Mouse (Mus musculus): ENCODE measurements around the gene Fdx1. TPM values are rescaled to one million over a fixed set of nuclear protein-coding genes. Genes with fewer than 3 reads are reported as not detected.

The Fdx1 gene
- polyA plus RNA-seq, 1 experiment from 2014 or later = 38.9 TPM

DNA sequence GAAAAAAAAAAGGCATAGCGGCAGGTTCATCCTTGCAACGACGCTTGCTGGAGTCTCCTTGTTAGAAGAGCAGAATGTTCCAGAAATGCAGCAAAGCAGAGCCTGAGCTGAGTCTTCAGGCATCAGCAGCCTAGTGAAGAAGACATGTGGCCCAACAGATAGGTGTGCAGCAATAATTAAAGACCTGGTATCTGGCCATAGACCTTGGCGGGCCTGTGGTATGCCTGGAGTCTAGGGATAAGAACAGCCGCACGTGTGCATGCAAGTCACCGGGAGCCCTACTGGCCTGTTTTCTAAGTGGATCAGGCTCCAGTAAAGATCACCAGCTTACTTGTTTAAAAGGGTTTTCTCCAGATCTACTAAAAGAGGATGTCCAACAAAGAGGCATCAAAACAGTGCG is 36.7 kb downstream of the Fdx1 start:
- Histone ChIP-seq H3K4me2 (no peak overlapping the region), H3K27ac (replicated peaks) (no peak overlapping the region), H3K4me1 (replicated peaks) (peaks cover 12% of the 10 kb centered on the region), H3K4me3 (no peak overlapping the region), H3K9ac (no peak overlapping the region), H3K27me3 (no peaks in the 10 kb centered on the region), H3K9me3 (no peaks in the 10 kb centered on the region), H3K36me3 (no peaks in the 10 kb centered on the region)
- no peak for ATAC-seq (ENCODE audit: low FRiP score, low read depth)
- WGBS = 96% methylated on average over 8 of the region's 8 CpGs

DNA sequence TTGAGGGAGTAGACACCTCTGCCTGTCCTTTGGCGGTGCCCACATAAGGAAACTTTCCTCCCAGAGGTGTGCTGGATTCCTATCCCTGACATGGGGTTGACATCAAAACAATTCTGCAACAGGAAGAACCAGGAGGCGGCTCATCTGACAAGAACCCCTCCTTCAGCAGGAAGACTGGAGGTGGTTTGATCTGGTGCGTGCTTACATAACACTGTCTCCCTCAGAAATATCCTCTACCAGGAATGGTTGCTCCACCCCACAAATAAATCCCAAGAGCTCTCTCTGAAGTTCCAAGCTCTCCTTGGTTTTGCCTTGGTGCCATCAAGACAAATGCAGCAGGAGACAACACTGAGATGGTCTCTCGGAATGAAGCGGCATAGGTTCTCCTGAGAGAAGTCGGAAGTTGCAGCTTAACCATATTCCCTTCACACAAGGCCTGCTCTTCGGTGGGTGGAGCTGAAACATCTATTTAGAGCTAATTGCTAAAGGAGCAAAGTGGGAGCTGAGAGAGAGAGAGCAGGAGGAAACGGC is 38.7 kb downstream of the Fdx1 start:
- WGBS = 81% methylated on average over 8 of the region's 8 CpGs
- no peak for ATAC-seq (ENCODE audit: low FRiP score, low read depth)
- H3K36me3 ChIP-seq = no peaks in the 10 kb centered on the region
- H3K4me3 ChIP-seq = no peak overlapping the region
- H3K4me1 ChIP-seq (replicated peaks) = peaks cover 12% of the 10 kb centered on the region
- H3K27ac ChIP-seq (replicated peaks) = no peak overlapping the region
- no peak overlapping the region for H3K4me2 ChIP-seq
- H3K9ac ChIP-seq = no peak overlapping the region
- H3K27me3 ChIP-seq = no peaks in the 10 kb centered on the region
- H3K9me3 ChIP-seq = no peaks in the 10 kb centered on the region

DNA sequence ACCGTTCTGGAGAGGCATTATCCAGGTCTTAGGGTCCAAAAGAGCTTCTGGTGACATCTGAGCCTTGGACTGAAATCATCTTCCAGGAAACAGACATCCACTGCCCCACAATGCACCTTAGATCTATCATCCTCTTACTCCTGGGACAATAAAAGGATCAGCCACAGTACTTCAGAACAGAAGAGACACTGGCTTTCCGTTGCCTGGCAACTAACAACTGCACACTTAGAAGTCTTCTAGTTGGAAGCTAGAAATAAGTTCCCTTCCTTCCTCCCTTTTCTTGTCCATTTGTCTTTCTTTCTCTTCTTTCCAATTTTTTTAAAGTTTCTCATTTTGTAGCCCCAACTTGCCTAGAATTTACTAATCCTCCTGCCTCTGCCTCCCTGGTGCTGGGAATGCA is 40.6 kb downstream of the Fdx1 start:
- peaks cover under 1% of the 10 kb centered on the region; the same call in 1 of the 2 replicates for H3K4me1 ChIP-seq (replicated peaks)
- H3K36me3 ChIP-seq = no peaks in the 10 kb centered on the region
- H3K27ac ChIP-seq (replicated peaks) = no peak overlapping the region
- no peak overlapping the region for H3K4me3 ChIP-seq
- H3K9ac ChIP-seq = no peak overlapping the region
- no peaks in the 10 kb centered on the region for H3K27me3 ChIP-seq
- 72% methylated on average over 2 of the region's 2 CpGs for WGBS
- no peak overlapping the region for H3K4me2 ChIP-seq
- ATAC-seq (ENCODE audit: low FRiP score, low read depth) = no peak
- H3K9me3 ChIP-seq = no peaks in the 10 kb centered on the region

DNA sequence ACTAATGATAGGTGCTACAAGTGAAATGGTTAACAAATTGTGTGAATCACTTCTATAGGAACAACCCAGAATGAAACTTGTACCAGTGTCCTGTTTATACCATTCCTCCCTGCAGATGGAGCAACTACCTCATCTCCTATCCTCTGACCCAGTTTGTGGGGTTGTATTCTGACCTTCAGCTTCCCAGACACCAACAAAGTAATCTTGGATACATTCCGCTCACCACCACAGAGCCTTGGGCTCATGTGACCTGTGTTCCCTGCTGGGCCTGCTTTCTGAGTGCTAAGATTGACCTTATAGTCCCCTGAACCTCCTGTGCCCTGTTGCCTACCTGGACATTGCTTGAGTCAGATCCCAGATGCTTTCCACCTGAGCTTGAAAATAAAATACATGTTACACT is 47.8 kb downstream of the Fdx1 start:
- H3K36me3 ChIP-seq = no peaks in the 10 kb centered on the region
- H3K27ac ChIP-seq (replicated peaks) = no peak overlapping the region
- no peak overlapping the region for H3K4me3 ChIP-seq
- ATAC-seq (ENCODE audit: low FRiP score, low read depth) = no peak
- WGBS = 77% methylated on average over 1 of the region's 1 CpGs
- no peak overlapping the region for H3K4me2 ChIP-seq
- H3K4me1 ChIP-seq (replicated peaks) = no peaks in the 10 kb centered on the region
- H3K9ac ChIP-seq = no peak overlapping the region
- H3K9me3 ChIP-seq = no peaks in the 10 kb centered on the region
- no peaks in the 10 kb centered on the region for H3K27me3 ChIP-seq

DNA sequence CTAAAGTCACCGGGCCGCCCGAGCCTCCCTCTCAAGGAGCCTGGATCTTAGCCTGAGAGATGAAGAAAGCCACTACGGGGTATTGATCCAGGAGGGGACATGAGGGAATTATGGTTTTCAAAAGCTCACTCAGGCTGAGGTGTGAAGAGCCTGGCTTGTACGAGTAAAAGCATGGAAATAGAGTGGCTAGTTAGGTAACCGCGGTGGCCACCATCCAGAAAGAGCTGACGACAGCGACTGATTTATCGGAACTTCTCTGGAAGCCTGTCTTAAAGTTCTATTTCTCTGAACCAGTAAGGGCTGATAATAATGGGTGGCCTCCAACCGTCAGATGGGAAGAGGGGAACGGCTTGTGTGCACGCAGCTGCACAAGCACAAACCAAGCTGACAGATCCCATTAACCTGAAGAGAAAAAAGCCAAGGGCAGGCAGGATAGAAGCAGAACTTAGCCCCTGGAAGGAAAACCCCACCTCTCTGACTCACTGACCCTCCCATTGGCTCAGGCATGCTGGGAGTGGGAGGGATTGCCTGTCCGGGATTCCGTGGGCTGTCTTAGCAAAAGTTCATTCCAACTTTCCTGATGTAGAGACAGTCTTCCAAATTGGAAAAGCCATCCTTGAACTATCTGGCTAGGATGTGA is 48.8 kb downstream of the Fdx1 start:
- H3K4me1 ChIP-seq (replicated peaks) = no peaks in the 10 kb centered on the region
- H3K4me3 ChIP-seq = no peak overlapping the region
- H3K27ac ChIP-seq (replicated peaks) = no peak overlapping the region
- H3K36me3 ChIP-seq = no peaks in the 10 kb centered on the region
- WGBS = 81% methylated on average over 15 of the region's 15 CpGs
- H3K9me3 ChIP-seq = no peaks in the 10 kb centered on the region
- no peak overlapping the region for H3K9ac ChIP-seq
- H3K27me3 ChIP-seq = no peaks in the 10 kb centered on the region
- no peak overlapping the region for H3K4me2 ChIP-seq
- no peak for ATAC-seq (ENCODE audit: low FRiP score, low read depth)

DNA sequence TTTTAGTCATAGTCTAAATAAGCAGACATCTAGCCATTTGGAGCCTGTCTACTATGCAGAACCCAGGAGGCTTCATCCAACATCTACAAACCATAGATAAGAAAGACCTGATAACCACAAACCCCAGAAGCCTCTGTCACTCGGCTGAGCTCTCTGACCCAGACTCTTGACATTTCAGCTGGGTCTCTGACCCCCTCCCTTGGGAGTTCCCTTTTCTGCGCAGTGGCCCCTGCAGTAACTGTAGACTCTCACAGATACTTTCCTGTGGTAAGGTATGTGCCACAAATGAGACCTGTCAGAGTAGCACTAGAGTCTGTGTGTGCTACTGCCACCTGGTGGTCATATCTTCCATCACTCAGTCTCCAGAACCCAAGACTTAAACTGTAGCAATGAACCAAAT is 54.5 kb downstream of the Fdx1 start:
- no peaks in the 10 kb centered on the region for H3K9me3 ChIP-seq
- 34% methylated on average over 2 of the region's 2 CpGs for WGBS

DNA sequence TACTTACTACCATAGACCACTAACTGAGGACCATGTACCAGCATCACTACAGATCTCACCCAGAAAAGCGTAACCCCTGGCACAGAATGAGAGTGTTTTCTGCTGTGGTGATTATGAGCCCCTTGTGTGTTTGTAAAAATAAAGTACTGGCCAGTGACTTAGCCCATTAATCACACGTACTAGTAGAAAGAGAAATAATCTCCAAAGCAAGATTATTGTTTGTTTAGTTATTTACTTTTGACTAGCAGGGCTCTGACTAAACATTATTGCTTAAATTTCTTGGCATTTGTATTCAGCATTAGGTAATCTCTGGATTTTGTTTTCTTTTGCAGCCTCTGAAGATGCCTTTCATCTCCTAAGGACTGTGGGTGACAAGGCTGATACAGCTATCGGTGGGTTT is 55.1 kb downstream of the Fdx1 start:
- Histone ChIP-seq H3K27me3 (no peaks in the 10 kb centered on the region), H3K27ac (replicated peaks) (no peak overlapping the region), H3K9ac (no peak overlapping the region), H3K4me1 (replicated peaks) (no peaks in the 10 kb centered on the region), H3K4me3 (no peak overlapping the region), H3K4me2 (no peak overlapping the region), H3K9me3 (no peaks in the 10 kb centered on the region), H3K36me3 (no peaks in the 10 kb centered on the region)
- ATAC-seq (ENCODE audit: low FRiP score, low read depth) = no peak
- 80% methylated on average over 3 of the region's 3 CpGs for WGBS

More for the DNA sequence above, 54.5 kb downstream of the Fdx1 start:
- ATAC-seq (ENCODE audit: low FRiP score, low read depth) = no peak
- no peaks in the 10 kb centered on the region for H3K36me3 ChIP-seq
- no peak overlapping the region for H3K4me3 ChIP-seq
- H3K4me1 ChIP-seq (replicated peaks) = no peaks in the 10 kb centered on the region
- no peak overlapping the region for H3K9ac ChIP-seq
- H3K27ac ChIP-seq (replicated peaks) = no peak overlapping the region
- H3K27me3 ChIP-seq = no peaks in the 10 kb centered on the region
- H3K4me2 ChIP-seq = no peak overlapping the region

DNA sequence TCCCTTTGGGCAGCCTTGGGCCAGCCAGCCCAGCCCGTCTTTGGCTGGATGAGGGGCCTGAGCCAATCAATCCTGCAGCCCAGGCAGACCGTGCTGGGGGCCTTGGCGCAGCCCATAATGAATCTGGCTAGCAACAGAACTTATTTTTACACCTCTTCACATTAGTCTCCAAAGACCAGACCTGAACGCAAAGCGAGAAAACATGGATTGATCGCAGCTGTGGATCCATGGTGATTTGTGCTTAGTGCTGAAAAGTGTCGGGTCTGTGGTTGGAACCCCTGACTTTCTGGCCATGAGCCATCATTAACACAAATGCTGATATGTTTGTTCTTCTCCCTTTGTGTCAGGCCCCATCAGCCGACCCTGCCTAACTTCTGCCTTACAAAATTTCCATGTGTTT is 56.4 kb downstream of the Fdx1 start:
- ATAC-seq (ENCODE audit: low FRiP score, low read depth) = no peak
- H3K27me3 ChIP-seq = no peaks in the 10 kb centered on the region
- H3K4me1 ChIP-seq (replicated peaks) = no peaks in the 10 kb centered on the region
- no peak overlapping the region for H3K27ac ChIP-seq (replicated peaks)
- no peak overlapping the region for H3K9ac ChIP-seq
- no peak overlapping the region for H3K4me2 ChIP-seq
- H3K9me3 ChIP-seq = no peaks in the 10 kb centered on the region
- H3K4me3 ChIP-seq = no peak overlapping the region
- 82% methylated on average over 8 of the region's 8 CpGs for WGBS
- H3K36me3 ChIP-seq = no peaks in the 10 kb centered on the region

Other genes with a start within 250 kb of the Fdx1 start
- gene Arhgap20, start 198.2 kb downstream of the Fdx1 start, polyA plus RNA-seq (2015; fragmentation: Nextera tagmentation; extraction: Ambion mirVana) = 21.9 and 22.8 TPM in 2 replicates
- gene Rdx, start 83.6 kb upstream of the Fdx1 start, polyA plus RNA-seq (2015; fragmentation: Nextera tagmentation; extraction: Ambion mirVana) = 78.3 and 85.7 TPM in 2 replicates
- 4.5 and 6.3 TPM in 2 replicates for gene Zc3h12c, start 205.0 kb upstream of the Fdx1 start, polyA plus RNA-seq (2015; fragmentation: Nextera tagmentation; extraction: Ambion mirVana)

All from hindbrain, embryonic 15.5 days (tissue).